Mouse (Mus musculus): ENCODE measurements around the gene Fmnl2. TPM values are rescaled to one million over a fixed set of nuclear protein-coding genes. Genes with fewer than 3 reads are reported as not detected.
A peak's percentile ranks its signal among the peaks of the same experiment; 100 is the strongest.

Gene Fmnl2
- total and polyA plus RNA-seq, 3 experiments, result 0.42 to 2.8 (median 2.1) TPM

DNA sequence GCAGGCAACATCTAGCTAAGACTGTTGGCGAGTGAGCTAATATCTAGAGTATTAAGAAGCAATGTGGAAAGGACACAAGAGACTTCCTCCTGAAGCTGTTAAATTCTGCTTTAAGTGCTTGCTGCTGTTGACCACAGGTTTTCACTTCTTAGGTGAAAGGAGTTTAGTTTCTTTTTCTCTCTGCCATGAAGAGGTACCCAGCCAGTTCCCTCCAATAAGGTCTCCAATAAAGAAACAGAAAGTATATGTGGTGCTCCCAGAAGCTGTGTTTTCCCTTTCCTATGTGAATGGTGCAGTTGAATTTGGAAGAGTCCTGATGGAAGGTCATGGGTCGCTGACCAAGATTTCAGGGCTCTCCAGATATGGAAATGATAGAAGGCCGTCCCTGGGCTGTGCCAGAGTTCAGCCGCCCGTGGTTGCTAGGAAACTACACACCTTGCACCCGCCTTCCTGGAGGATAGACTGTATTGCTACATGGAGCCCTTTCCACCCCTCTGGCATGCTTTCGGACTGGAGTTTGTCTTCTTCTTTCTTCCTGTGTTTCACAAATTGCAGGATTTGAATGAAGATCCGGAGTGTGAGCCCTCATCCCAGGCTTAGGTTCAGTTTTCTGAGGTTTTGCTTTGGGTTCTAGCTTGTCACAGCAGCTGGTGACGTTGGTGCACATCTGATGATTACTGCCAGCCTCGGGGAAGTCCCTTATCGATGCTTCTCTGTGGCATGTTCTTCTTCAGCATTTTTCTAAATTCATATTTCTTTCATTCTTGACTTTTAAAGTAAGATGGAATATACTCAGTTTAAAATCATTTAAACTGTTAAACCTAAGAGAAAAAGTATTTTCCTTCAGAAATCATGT is 244.5 kb downstream of the Fmnl2 start:
- Histone ChIP-seq H3K27ac (ENCODE audit: insufficient read depth, low read depth) (no peak overlapping the region), H3K79me2 (replicated peaks; ENCODE audit: control insufficient read depth, extremely low read depth, insufficient read depth, poor library complexity, severe bottlenecking) (no peaks in the 10 kb centered on the region), H3K4me2 (ENCODE audit: insufficient read depth, low read depth, poor library complexity, severe bottlenecking) (peak overlapping the region; percentile 86), H3K36me3 (replicated peaks in 1 of 2; ENCODE audit: control insufficient read depth in 1 of 2, insufficient read depth in 1 of 2, low read length in 1 of 2) (no peaks in the 10 kb centered on the region), H3K4me3 (replicated peaks in 1 of 3; ENCODE audit: low read depth in 2 of 3, low read length in 2 of 3, poor library complexity in 1 of 3) (peak overlapping the region; percentile 28 to 51 (median 48)), H3K9me3 (replicated peaks; ENCODE audit: low read length) (no peaks in the 10 kb centered on the region), H3K4me1 (ENCODE audit: control insufficient read depth in 1 of 2, insufficient read depth in 2 of 2) (peaks cover 0 to 16% of the 10 kb centered on the region in 2 experiments; a peak in 2 of 4 replicates), H3K27me3 (replicated peaks) (no peaks in the 10 kb centered on the region), H3K9ac (ENCODE audit: insufficient read depth, low read depth) (peak overlapping the region; percentile 21; the same call in 1 of the 2 replicates)
- dilution Hi-C loops (cut with MboI; ENCODE audit: extremely low pct_ligation_motif_present, extremely low pct_unique_long_range_greater_than_20kb, low sequenced_read_pairs), result no loop called here
- peak; percentile 63 for DNase-seq (ENCODE audit: extremely low read depth)
- in situ Hi-C loops (cut with MboI; ENCODE audit: low pct_ligation_motif_present, low pct_unique_long_range_greater_than_20kb, low sequenced_read_pairs), result no loop called here
- TF ChIP-seq EP300 (IDR thresholded peaks at IDR 0.05; ENCODE audit: low read length) (0 out of 2 replicates have a peak, but pooled peaks have one; percentile 17), ETS1 (conservative IDR thresholded peaks at IDR 0.05; ENCODE audit: low read depth, low read length) (0 out of 2 replicates have a peak, but pooled peaks have one; percentile 12), SIN3A (IDR thresholded peaks at IDR 0.05; ENCODE audit: low read length) (peak; percentile 36; the same call in 1 of the 2 replicates), BHLHE40 (IDR thresholded peaks at IDR 0.05; ENCODE audit: low read depth, low read length) (no peak)

DNA sequence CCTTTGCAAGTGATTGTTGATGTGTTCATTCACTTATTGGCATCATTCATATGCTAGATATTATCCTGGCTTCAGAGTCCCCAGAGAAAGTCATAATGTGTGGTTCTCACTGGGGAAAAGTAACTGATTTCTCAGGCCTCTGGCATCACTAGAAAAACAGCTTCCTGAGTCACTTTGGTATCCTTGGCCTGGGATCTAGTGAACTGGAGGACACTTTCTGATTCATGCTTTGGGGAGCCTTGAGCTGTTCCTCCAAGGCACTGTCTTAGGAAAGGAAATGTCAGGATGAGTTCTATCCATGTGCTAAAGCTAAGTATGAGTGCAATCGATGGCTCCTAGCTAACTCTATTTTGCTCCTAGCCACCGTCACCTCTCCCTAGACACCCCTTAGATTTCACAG is 245.2 kb downstream of the Fmnl2 start:
- in situ Hi-C loops (cut with MboI; ENCODE audit: low pct_ligation_motif_present, low pct_unique_long_range_greater_than_20kb, low sequenced_read_pairs), result no loop called here
- no peak overlapping the region for H3K4me3 ChIP-seq (replicated peaks in 1 of 3; ENCODE audit: low read depth in 2 of 3, low read length in 2 of 3, poor library complexity in 1 of 3)
- dilution Hi-C loops (cut with MboI; ENCODE audit: extremely low pct_ligation_motif_present, extremely low pct_unique_long_range_greater_than_20kb, low sequenced_read_pairs), result no loop called here
- H3K79me2 ChIP-seq (replicated peaks; ENCODE audit: control insufficient read depth, extremely low read depth, insufficient read depth, poor library complexity, severe bottlenecking), result no peaks in the 10 kb centered on the region
- H3K4me1 ChIP-seq (ENCODE audit: control insufficient read depth in 1 of 2, insufficient read depth in 2 of 2), result peaks cover 0 to 16% of the 10 kb centered on the region in 2 experiments; a peak in 2 of 4 replicates
- H3K36me3 ChIP-seq (replicated peaks in 1 of 2; ENCODE audit: control insufficient read depth in 1 of 2, insufficient read depth in 1 of 2, low read length in 1 of 2), result peaks cover 0 to 2% of the 10 kb centered on the region in 2 experiments
- DNase-seq (ENCODE audit: extremely low read depth), result no peak
- H3K9me3 ChIP-seq (replicated peaks; ENCODE audit: low read length), result no peaks in the 10 kb centered on the region
- H3K27me3 ChIP-seq (replicated peaks), result no peaks in the 10 kb centered on the region
- H3K9ac ChIP-seq (ENCODE audit: insufficient read depth, low read depth), result no peak overlapping the region
- H3K4me2 ChIP-seq (ENCODE audit: insufficient read depth, low read depth, poor library complexity, severe bottlenecking), result no peak overlapping the region
- TF ChIP-seq ZMIZ1 (IDR thresholded peaks at IDR 0.05; ENCODE audit: low read depth, low read length) (no peak), RCOR1 (conservative IDR thresholded peaks at IDR 0.05; ENCODE audit: low read depth, low read length) (no peak), JUND (conservative IDR thresholded peaks at IDR 0.05; ENCODE audit: low read depth, low read length) (no peak), POLR2AphosphoS2 (IDR thresholded peaks at IDR 0.05; ENCODE audit: low read depth, low read length) (no peak), JUN (IDR thresholded peaks at IDR 0.05; ENCODE audit: insufficient read depth, low read depth, low read length) (no peak)
- no peak overlapping the region for H3K27ac ChIP-seq (ENCODE audit: insufficient read depth, low read depth)

DNA sequence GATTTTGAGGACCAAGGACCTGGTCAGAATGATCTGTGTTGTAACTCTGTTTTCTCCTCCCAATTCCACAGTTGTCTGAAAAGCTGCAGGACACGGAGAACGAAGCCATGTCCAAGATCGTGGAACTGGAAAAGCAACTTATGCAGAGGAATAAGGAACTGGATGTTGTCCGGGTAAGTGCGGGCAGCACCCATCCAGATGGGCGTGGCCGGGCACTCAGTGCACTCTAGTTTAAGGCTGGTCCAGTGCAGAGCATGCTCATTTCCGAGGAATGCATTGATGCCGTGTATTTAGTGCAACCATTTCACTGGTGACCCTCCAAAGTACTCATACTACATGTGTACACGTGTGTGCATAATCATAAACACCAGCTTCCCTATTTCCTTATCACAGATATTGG is 247.7 kb downstream of the Fmnl2 start:
- no peak for DNase-seq (ENCODE audit: extremely low read depth)
- in situ Hi-C loops (cut with MboI; ENCODE audit: low pct_ligation_motif_present, low pct_unique_long_range_greater_than_20kb, low sequenced_read_pairs), result no loop called here
- Histone ChIP-seq H3K36me3 (replicated peaks in 1 of 2; ENCODE audit: control insufficient read depth in 1 of 2, insufficient read depth in 1 of 2, low read length in 1 of 2) (peaks cover 0 to 2% of the 10 kb centered on the region in 2 experiments), H3K79me2 (replicated peaks; ENCODE audit: control insufficient read depth, extremely low read depth, insufficient read depth, poor library complexity, severe bottlenecking) (no peaks in the 10 kb centered on the region), H3K4me2 (ENCODE audit: insufficient read depth, low read depth, poor library complexity, severe bottlenecking) (no peak overlapping the region), H3K27ac (ENCODE audit: insufficient read depth, low read depth) (no peak overlapping the region), H3K4me1 (ENCODE audit: control insufficient read depth in 1 of 2, insufficient read depth in 2 of 2) (peaks cover 0 to 15% of the 10 kb centered on the region in 2 experiments; a peak in 2 of 4 replicates), H3K9ac (ENCODE audit: insufficient read depth, low read depth) (no peak overlapping the region), H3K9me3 (replicated peaks; ENCODE audit: low read length) (no peaks in the 10 kb centered on the region), H3K4me3 (replicated peaks in 1 of 3; ENCODE audit: low read depth in 2 of 3, low read length in 2 of 3, poor library complexity in 1 of 3) (no peak overlapping the region), H3K27me3 (replicated peaks) (no peaks in the 10 kb centered on the region)
- dilution Hi-C loops (cut with MboI; ENCODE audit: extremely low pct_ligation_motif_present, extremely low pct_unique_long_range_greater_than_20kb, low sequenced_read_pairs), result no loop called here
- TF ChIP-seq NRF1 (IDR thresholded peaks at IDR 0.05; ENCODE audit: low read depth, low read length), result no peak
- TF ChIP-seq MEF2A (IDR thresholded peaks at IDR 0.05; ENCODE audit: borderline replicate concordance, low read depth, low read length), result no peak
- no peak for TF ChIP-seq USF1 (IDR thresholded peaks at IDR 0.05; ENCODE audit: low read depth, low read length)
- no peak for TF ChIP-seq POLR2A (IDR thresholded peaks at IDR 0.05; ENCODE audit: low read depth, low read length)
- no peak for TF ChIP-seq HCFC1 (IDR thresholded peaks at IDR 0.05; ENCODE audit: low read depth, low read length)
- no peak for TF ChIP-seq UBTF (IDR thresholded peaks at IDR 0.05; ENCODE audit: low read depth, low read length)
- TF ChIP-seq RAD21 (IDR thresholded peaks at IDR 0.05; ENCODE audit: low read depth, low read length), result no peak
- TF ChIP-seq SIN3A (IDR thresholded peaks at IDR 0.05; ENCODE audit: low read length), result no peak
- TF ChIP-seq JUND (conservative IDR thresholded peaks at IDR 0.05; ENCODE audit: low read depth, low read length), result no peak
- no peak for TF ChIP-seq TBP (conservative IDR thresholded peaks at IDR 0.05; ENCODE audit: low read depth, low read length)
- TF ChIP-seq CHD2 (IDR thresholded peaks at IDR 0.05; ENCODE audit: low read length), result no peak
- TF ChIP-seq MAX (IDR thresholded peaks at IDR 0.05; ENCODE audit: low read length), result no peak
- no peak for TF ChIP-seq NELFE (IDR thresholded peaks at IDR 0.05; ENCODE audit: low read depth, low read length)

All from CH12.LX (cell line).